Mouse (Mus musculus) hindbrain, postnatal 0 days (tissue): Measurements from ENCODE around the gene Atpaf2. TPM values are rescaled to one million over a fixed set of nuclear protein-coding genes. Genes with fewer than 3 reads are reported as not detected.

ENCODE experiments used
- ATAC-seq: fragments of 200-750 bp; cut with Nextera tagmentation; 2 replicates; pipeline ENCODE4 v1.8.0; 2017; ENCODE audit warnings: mild to moderate bottlenecking, moderate TSS enrichment, moderate library complexity
- DNase-seq: peaks from one replicate; pipeline ENCODE4 v3.0.0-alpha.2; 2015; ENCODE audit warnings: low spot score
- H3K27ac ChIP-seq: fragments of 300-500 bp; sonication (generic); 2 replicates; pipeline ENCODE4 v1.5.1; 2014; ENCODE audit warnings: mild to moderate bottlenecking
- H3K27me3 ChIP-seq: fragments of 300-500 bp; sonication (generic); 2 replicates; pipeline ENCODE4 v1.6.1; 2014; ENCODE audit warnings: low read length, mixed read lengths; ENCODE audit not compliant: insufficient read depth
- H3K36me3 ChIP-seq: fragments of 300-500 bp; sonication (generic); 2 replicates; pipeline ENCODE4 v1.6.1; 2014; ENCODE audit warnings: low read length, mixed read lengths; ENCODE audit not compliant: insufficient read depth
- H3K4me1 ChIP-seq: fragments of 300-500 bp; sonication (generic); 2 replicates; pipeline ENCODE4 v1.6.1; 2014; ENCODE audit warnings: antibody characterized with exemption, low read length, mixed read lengths; ENCODE audit not compliant: insufficient read depth
- H3K4me2 ChIP-seq: fragments of 300-500 bp; sonication (generic); 2 replicates; pipeline ENCODE4 v1.6.1; 2014; ENCODE audit warnings: low read depth, mild to moderate bottlenecking, low read length, moderate library complexity, mixed read lengths
- H3K4me3 ChIP-seq: fragments of 300-500 bp; sonication (generic); 2 replicates; pipeline ENCODE4 v1.5.1; 2014; ENCODE audit warnings: low read length
- H3K9ac ChIP-seq: fragments of 300-500 bp; sonication (generic); replicated peaks from 2 replicates; pipeline ENCODE4 v1.6.1; 2014; ENCODE audit warnings: mild to moderate bottlenecking, low read length, moderate library complexity, mixed read lengths
- H3K9me3 ChIP-seq: fragments of 300-500 bp; sonication (generic); 2 replicates; pipeline ENCODE4 v1.6.1; 2016; ENCODE audit warnings: low read length, mixed read lengths
- CTCF ChIP-seq: IDR thresholded peaks from 2 replicates; pipeline ENCODE4 v1.5.1; 2016; ENCODE audit warnings: antibody characterized with exemption, control low read depth, low read depth
- WGBS: fragments of 180-500 bp; shearing (Covaris S2); extraction: QIAGEN DNeasy Blood & Tissue Kit; methylation state at CpG from one replicate; pipeline ENCODE4 v1.1.7; 2014; 5-methylcytosine and 5-hydroxymethylcytosine counted together
- polyA plus RNA-seq: library from polyadenylated mRNA; unstranded; fragments of >200 nt; fragmentation: Nextera tagmentation; extraction: Ambion mirVana; gene quantifications from 2 replicates; pipeline ENCODE4 v1.2.1, GENCODE M21; 2015
- total RNA-seq: library from RNA; depleted of rRNA; stranded (reverse); fragments of >200 nt; gene quantifications from 2 replicates; pipeline ENCODE4 v1.2.3, GENCODE M21; 2014; rRNA removed

Gene Atpaf2
- total and polyA plus RNA-seq, 2 experiments from 2014 or later: 29.2 to 45.8 TPM

DNA sequence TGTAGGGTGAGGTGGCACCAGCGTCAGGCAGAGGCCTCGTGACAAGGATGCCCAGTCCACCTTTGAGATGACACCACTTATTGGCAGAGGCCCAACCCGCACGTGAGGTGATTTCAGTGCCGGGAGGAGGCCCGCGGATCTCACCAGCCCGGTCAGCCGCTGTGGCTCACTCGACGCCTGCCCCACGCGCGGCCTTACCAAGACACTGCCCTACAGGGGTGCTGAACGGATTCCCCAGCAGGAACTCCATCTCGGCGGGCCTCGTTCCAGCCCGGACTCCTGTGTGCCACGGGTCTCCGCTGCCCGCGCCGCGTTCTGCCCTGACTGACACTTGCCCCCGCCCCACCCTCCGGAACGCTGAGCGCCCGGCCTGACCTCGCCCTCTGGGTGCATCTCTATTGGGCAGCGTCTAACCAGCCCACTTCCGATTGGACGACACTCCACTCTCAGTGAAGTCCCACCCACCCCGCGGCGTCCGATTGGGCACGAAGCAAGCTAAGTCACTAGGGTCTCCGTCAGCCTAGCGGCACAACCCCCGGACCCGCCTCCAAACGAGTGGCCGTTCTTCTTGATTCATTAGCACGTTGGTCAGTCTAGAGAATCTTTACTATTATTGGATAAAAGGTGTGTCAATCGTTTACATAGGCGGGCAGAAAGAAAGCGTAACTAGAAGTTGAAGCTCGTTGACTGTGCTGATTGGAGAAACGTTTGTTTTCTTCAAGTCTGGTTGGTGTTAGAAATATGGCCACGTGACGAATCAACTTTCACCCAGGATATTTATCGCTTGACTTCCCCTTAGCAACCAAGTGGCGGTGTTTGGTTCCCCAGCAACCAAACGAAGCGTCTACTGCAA is 65.5 kb downstream of the Atpaf2 start, which contains the start of the genes Tom1l2 and Drc3:
Gene Tom1l2, minus strand, starts transcription at position 347 of the 853 bp plus-strand sequence.
Gene Drc3, plus strand, starts transcription at position 771 of the 853 bp plus-strand sequence.
- H3K9me3 ChIP-seq: no peaks in the 10 kb centered on the region

DNA sequence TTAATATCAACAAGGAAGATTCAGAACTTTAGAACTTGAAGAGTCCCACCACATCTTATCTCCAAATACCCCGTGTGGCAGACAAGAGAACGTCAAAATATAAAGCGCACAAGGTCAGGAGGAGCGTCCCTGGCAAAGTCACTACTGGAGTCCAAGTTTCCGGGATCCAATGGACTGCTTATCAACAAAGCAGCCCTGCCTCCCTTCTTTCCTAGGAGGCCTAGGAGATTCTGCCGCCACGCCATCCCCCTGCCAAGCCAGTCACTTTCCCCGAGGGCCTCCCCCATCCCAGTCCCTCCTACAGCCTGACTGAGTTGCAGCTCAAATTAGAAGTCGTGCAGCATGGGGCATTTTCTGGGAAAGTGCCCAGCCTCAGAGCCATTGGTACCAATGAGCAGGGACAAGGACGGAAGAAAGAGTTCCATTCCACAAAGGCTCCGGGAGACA is 66.3 kb downstream of the Atpaf2 start:
- DNase-seq (peak; percentile 56), ATAC-seq (no peak)
- WGBS: 14% methylated on average over 11 of the region's 11 CpGs
- peak overlapping the region; percentile 84 for H3K27ac ChIP-seq
- H3K9me3 ChIP-seq: no peaks in the 10 kb centered on the region
- TF ChIP-seq CTCF: peak; percentile 14
- H3K36me3 ChIP-seq: no peaks in the 10 kb centered on the region
- H3K4me2 ChIP-seq: peak overlapping the region; percentile 78
- peaks cover 19% of the 10 kb centered on the region for H3K4me1 ChIP-seq
- H3K9ac ChIP-seq: peak overlapping the region; percentile 70
- H3K27me3 ChIP-seq: no peaks in the 10 kb centered on the region
- peak overlapping the region; percentile 79 for H3K4me3 ChIP-seq

More for the DNA sequence above, 65.5 kb downstream of the Atpaf2 start, which contains the start of the genes Tom1l2 and Drc3:
- ATAC-seq: peak; percentile 100
- Histone ChIP-seq H3K36me3 (no peaks in the 10 kb centered on the region), H3K4me1 (peaks cover 19% of the 10 kb centered on the region), H3K9ac (peak within 1 kb of the TSS; percentile 70), H3K4me2 (peak within 1 kb of the TSS; percentile 78), H3K27ac (peak within 1 kb of the TSS; percentile 84), H3K4me3 (peak within 1 kb of the TSS; percentile 79), H3K27me3 (no peaks in the 10 kb centered on the region)
- peak; percentile 100 for DNase-seq
- no peak for TF ChIP-seq CTCF
- under 1% methylated on average over 57 of the region's 57 CpGs for WGBS

DNA sequence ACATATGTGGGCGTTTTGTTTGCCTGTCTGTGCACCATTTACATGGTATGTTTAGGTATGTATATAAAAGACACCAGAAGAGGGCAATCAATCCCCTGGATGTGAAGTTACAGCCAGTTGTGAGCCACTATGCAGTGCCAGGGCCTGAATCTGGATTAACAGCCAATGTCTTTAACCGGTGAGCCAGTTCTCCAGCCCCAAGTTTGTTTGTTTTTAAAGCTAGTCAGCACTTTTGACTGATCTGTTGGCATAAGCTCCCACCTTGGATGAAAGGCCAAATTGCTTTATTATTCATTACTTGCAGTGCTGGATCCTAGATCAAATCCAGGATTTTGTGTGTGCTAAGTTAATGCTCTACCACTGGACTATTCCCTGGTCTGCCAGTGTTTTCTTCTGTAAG is 66.9 kb downstream of the Atpaf2 start:
- Histone ChIP-seq H3K36me3 (no peaks in the 10 kb centered on the region), H3K9me3 (no peaks in the 10 kb centered on the region), H3K27me3 (no peaks in the 10 kb centered on the region), H3K4me1 (peaks cover 19% of the 10 kb centered on the region), H3K27ac (peak overlapping the region; percentile 84; the same call in 1 of the 2 replicates), H3K4me3 (peak overlapping the region; percentile 79), H3K4me2 (peak overlapping the region; percentile 78), H3K9ac (no peak overlapping the region)
- 58% methylated on average over 2 of the region's 2 CpGs for WGBS
- DNase-seq (peak; percentile 39), ATAC-seq (no peak)
- TF ChIP-seq CTCF: peak; percentile 44

Other genes starting within 250 kb of the Atpaf2 start
- gene Srebf1, start 195.9 kb downstream of the Atpaf2 start, total RNA-seq: 163 and 169 TPM in 2 replicates
- 50.6 and 59.5 TPM in 2 replicates for gene Srebf1, start 195.9 kb downstream of the Atpaf2 start, polyA plus RNA-seq
- 109 and 124 TPM in 2 replicates for gene Tom1l2, start 65.6 kb downstream of the Atpaf2 start, total RNA-seq
- gene Tom1l2, start 65.6 kb downstream of the Atpaf2 start, polyA plus RNA-seq: 44.7 and 48.2 TPM in 2 replicates
- gene Drc3, start 65.1 kb downstream of the Atpaf2 start, total RNA-seq: 8.4 and 12.4 TPM in 2 replicates
- 6.8 and 7.9 TPM in 2 replicates for gene Drc3, start 65.1 kb downstream of the Atpaf2 start, polyA plus RNA-seq
- 29.8 and 31.1 TPM in 2 replicates for gene Gid4, start 1.3 kb downstream of the Atpaf2 start, total RNA-seq
- gene Gid4, start 1.3 kb downstream of the Atpaf2 start, polyA plus RNA-seq: 19.7 and 20.4 TPM in 2 replicates
- 93.9 and 103 TPM in 2 replicates for gene Drg2, start 36.1 kb upstream of the Atpaf2 start, total RNA-seq
- gene Drg2, start 36.1 kb upstream of the Atpaf2 start, polyA plus RNA-seq: 82.2 and 85.1 TPM in 2 replicates
- 0.25 and 0.31 TPM in 2 replicates for gene Myo15, start 50.9 kb upstream of the Atpaf2 start, total RNA-seq
- 0.30 and 0.35 TPM in 2 replicates for gene Myo15, start 50.9 kb upstream of the Atpaf2 start, polyA plus RNA-seq
- gene Alkbh5, start 117.9 kb upstream of the Atpaf2 start, total RNA-seq: 34.1 and 42.4 TPM in 2 replicates
- 23.1 and 23.6 TPM in 2 replicates for gene Alkbh5, start 117.9 kb upstream of the Atpaf2 start, polyA plus RNA-seq